Mouse (Mus musculus): ENCODE measurements around the gene Vmn1r44. TPM values are rescaled to one million over a fixed set of nuclear protein-coding genes. Genes with fewer than 3 reads are reported as not detected.
"Not testable (repeated sequence)": the region's sequence is repeated elsewhere in the genome, so short reads cannot be mapped to it uniquely, and the experiment has no call there.

The Vmn1r44 gene
- total RNA-seq (2021) (not detected), polyA plus RNA-seq (2012; rRNA removed) (not detected in 2 replicates)
- long read RNA-seq: 0 reads

- no peak for DNase-seq
Observed at GRCm38 (mm10) chr6:89883360-89883759, at the start of gene Vmn1r44. Vmn1r44 (plus strand) TSS chr6:89883660.

- no peak for DNase-seq
Observed at GRCm38 (mm10) chr6:89857552-89857951, 25.9 kb upstream of the Vmn1r44 start.

- DNase-seq: no peak
Observed at GRCm38 (mm10) chr6:89859839-89860238, 23.6 kb upstream of the Vmn1r44 start.

- DNase-seq: no peak
Observed at GRCm38 (mm10) chr6:89863792-89864191, 19.7 kb upstream of the Vmn1r44 start.

DNA sequence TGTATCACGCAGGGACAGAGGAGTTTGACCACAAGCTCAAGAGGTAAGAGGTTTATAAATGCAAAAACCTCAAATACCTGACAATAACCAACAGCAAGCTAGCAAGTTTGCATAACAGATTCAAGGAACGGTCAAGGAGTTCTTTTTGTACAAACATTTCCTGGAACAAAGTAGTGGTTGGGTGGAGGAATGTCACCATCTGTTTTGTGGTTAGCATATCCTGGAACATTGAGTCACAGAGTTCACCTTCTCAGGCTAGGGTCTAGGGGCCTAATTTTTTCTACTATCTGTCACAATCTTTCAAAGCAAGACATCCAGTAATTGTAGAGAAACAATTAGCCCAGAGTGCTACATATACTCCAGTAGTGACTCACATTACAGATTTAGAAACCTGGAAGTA, 16.2 kb upstream of the Vmn1r44 start:
- DNase-seq: no peak

DNA sequence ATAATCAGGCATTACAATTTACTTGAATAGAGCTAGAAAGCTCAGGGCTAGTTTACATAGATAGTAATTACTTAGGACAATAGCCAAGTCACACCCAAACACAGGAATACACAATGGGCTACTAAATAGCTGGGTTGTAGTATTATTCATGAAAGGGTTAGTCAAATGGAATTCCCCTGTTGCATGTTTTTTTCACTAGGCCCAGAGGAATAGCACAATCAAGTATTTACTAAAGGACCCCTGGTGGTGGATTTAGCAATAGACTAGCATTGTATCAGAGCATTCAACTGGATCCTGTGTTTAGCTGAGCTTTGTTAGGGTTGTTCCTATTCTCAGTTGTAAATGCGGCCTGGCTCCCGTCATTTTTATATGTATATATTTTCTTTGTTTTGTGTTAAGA, 15.5 kb upstream of the Vmn1r44 start:
- DNase-seq: no peak

GRCm38 (mm10) chr6:89876313-89876712, 7.1 kb upstream of the Vmn1r44 start, which contains the start of the genes Vmn1r42 and Vmn1r43:
Vmn1r42 (minus strand) TSS chr6:89876413.
Vmn1r43 (minus strand) TSS chr6:89876413.
- not testable (repeated sequence) for DNase-seq

- DNase-seq: no peak
Observed at GRCm38 (mm10) chr6:89876963-89877362, 6.5 kb upstream of the Vmn1r44 start.

- peak; percentile 30 for DNase-seq
Observed at GRCm38 (mm10) chr6:89880867-89881266, 2.6 kb upstream of the Vmn1r44 start.

DNA sequence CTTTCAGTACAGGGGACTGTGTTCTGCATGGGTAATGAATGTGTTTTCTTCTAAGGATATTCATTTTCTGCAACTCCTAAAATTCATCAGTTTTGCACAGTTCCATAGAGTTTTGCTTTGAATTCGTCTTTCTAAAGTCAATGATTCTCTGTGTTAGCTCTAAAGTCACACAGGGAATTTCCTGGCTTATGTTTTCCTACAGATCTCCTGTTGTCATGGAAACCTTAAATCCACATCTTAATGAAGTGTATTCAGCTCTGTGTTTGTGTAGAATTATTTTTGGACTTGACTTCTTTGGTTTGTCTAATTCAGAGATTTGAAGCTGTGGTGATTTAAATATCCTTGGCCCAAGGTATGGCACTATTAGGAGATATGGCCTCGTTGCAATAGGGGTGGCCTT, 352 bp downstream of the Vmn1r44 start:
- no peak for DNase-seq

- not testable (repeated sequence) for DNase-seq
Observed at GRCm38 (mm10) chr6:89940498-89940897, 57.0 kb downstream of the Vmn1r44 start, which contains the start of gene Vmn1r45. Vmn1r45 (minus strand) TSS chr6:89940598.

GRCm38 (mm10) chr6:89940926-89941325, 57.5 kb downstream of the Vmn1r44 start:
- no peak for DNase-seq

Other genes starting within 250 kb of the Vmn1r44 start
- 10 to 100 TPM in 1 of 2 experiments, 1 to 10 TPM in 1; 9.0 to 11.4 TPM for gene Txnrd3, start 239.7 kb upstream of the Vmn1r44 start, total RNA-seq (2021)
- gene Txnrd3, start 239.7 kb upstream of the Vmn1r44 start, polyA plus RNA-seq (2012; rRNA removed): 12.9 and 14.6 TPM in 2 replicates
- not detected for gene Vmn1r40, start 176.1 kb upstream of the Vmn1r44 start, total RNA-seq (2021)
- gene Vmn1r40, start 176.1 kb upstream of the Vmn1r44 start, polyA plus RNA-seq (2012; rRNA removed): not detected in 2 replicates
- not detected for gene Vmn1r41, start 142.9 kb upstream of the Vmn1r44 start, total RNA-seq (2021)
- gene Vmn1r41, start 142.9 kb upstream of the Vmn1r44 start, polyA plus RNA-seq (2012; rRNA removed): not detected in 2 replicates
- not detected for gene Vmn1r42, start 7.2 kb upstream of the Vmn1r44 start, total RNA-seq (2021)
- gene Vmn1r42, start 7.2 kb upstream of the Vmn1r44 start, polyA plus RNA-seq (2012; rRNA removed): not detected in 2 replicates
- not detected for gene Vmn1r43, start 7.2 kb upstream of the Vmn1r44 start, total RNA-seq (2021)
- gene Vmn1r43, start 7.2 kb upstream of the Vmn1r44 start, polyA plus RNA-seq (2012; rRNA removed): not detected in 2 replicates
- gene Vmn1r45, start 56.9 kb downstream of the Vmn1r44 start, total RNA-seq (2021): not detected
- gene Vmn1r45, start 56.9 kb downstream of the Vmn1r44 start, polyA plus RNA-seq (2012; rRNA removed): not detected in 2 replicates
- gene Vmn1r46, start 85.7 kb downstream of the Vmn1r44 start, total RNA-seq (2021): not detected
- not detected in 2 replicates for gene Vmn1r46, start 85.7 kb downstream of the Vmn1r44 start, polyA plus RNA-seq (2012; rRNA removed)
- not detected for gene Vmn1r47, start 132.5 kb downstream of the Vmn1r44 start, total RNA-seq (2021)
- gene Vmn1r47, start 132.5 kb downstream of the Vmn1r44 start, polyA plus RNA-seq (2012; rRNA removed): not detected in 2 replicates
- gene Vmn1r48, start 153.2 kb downstream of the Vmn1r44 start, total RNA-seq (2021): not detected
- not detected in 2 replicates for gene Vmn1r48, start 153.2 kb downstream of the Vmn1r44 start, polyA plus RNA-seq (2012; rRNA removed)
- not detected for gene Vmn1r49, start 194.8 kb downstream of the Vmn1r44 start, total RNA-seq (2021)
- not detected in 2 replicates for gene Vmn1r49, start 194.8 kb downstream of the Vmn1r44 start, polyA plus RNA-seq (2012; rRNA removed)
- not detected for gene Vmn1r50, start 217.8 kb downstream of the Vmn1r44 start, total RNA-seq (2021)
- gene Vmn1r50, start 217.8 kb downstream of the Vmn1r44 start, polyA plus RNA-seq (2012; rRNA removed): not detected in 2 replicates
- gene Vmn1r51, start 238.9 kb downstream of the Vmn1r44 start, total RNA-seq (2021): not detected
- not detected in 2 replicates for gene Vmn1r51, start 238.9 kb downstream of the Vmn1r44 start, polyA plus RNA-seq (2012; rRNA removed)